ENCODE assay signal across 8 mouse cellular contexts in the genomic region with DNA sequence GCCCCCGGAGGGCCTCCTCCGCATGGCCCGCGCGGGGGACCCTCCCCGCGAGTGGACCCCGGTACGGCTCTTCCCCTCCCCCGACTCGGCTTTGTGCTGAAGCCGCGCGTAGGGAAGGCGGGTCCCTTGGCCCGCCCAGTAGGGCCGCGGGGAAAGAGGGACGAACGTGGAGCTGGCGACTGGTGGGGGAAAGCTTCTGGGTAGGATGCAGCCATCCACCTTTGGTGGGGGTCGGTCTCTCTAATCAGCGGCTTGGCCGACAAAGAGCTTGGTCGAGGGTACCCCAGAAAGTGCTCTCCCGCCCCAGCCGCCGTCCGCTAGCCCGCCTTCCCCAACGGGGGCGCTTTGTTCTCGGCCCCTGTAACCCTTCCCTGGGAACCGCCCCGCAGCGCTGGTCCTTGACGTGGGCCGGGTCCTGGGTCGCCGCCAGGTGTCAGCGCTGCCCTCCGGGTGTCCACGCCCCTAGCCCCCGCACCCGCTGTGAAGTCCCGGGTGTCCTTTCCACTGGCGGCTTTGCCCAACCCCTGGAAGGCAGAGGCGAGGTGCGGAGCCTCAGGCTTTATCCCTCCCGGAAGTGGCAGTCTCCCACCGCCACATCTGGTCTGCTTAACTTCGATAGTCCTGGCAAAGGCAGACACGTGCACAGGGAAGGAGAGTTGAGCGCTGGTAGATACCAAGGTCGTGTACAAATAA. TPM values are rescaled to one million over a fixed set of nuclear protein-coding genes. Genes with fewer than 3 reads are reported as not detected.
DNase-seq lines count a peak whose midpoint lies in the region; ATAC-seq and TF ChIP-seq lines count a peak whose summit lies in the region.

No protein-coding gene starts in this region.

- H3K4me2 ChIP-seq in forebrain, postnatal 0 days (ENCODE audit: low read depth): peak overlapping the region; percentile 97
- peak overlapping the region; percentile 100 for H3K4me2 ChIP-seq in hindbrain, postnatal 0 days (ENCODE audit: low read depth, low read length)
- H3K4me2 ChIP-seq in liver, embryonic 15.5 days: peak overlapping the region; percentile 89
- peak overlapping the region; percentile 96 for H3K4me2 ChIP-seq in neural tube, embryonic 12.5 days (replicated peaks)

- peak; percentile 42 to 56 for DNase-seq in cerebellum, adult 2 months
- no peak for DNase-seq in cerebellum, adult 11-12 months
- peak; percentile 65 for DNase-seq in forebrain, postnatal 0 days
- peak; percentile 59 for DNase-seq in hindbrain, postnatal 0 days (ENCODE audit: low spot score)
- DNase-seq in thymus, postnatal 25 days: peak; percentile 33

- H3K9me3 ChIP-seq in forebrain, postnatal 0 days (ENCODE audit: low read length): no peaks in the 10 kb centered on the region
- H3K9me3 ChIP-seq in hindbrain, postnatal 0 days (ENCODE audit: low read length): no peaks in the 10 kb centered on the region
- H3K9me3 ChIP-seq in liver, embryonic 15.5 days (replicated peaks): no peaks in the 10 kb centered on the region
- H3K9me3 ChIP-seq in neural tube, embryonic 12.5 days: no peaks in the 10 kb centered on the region

- no peaks in the 10 kb centered on the region for H3K27me3 ChIP-seq in cerebellum, adult 2 months (ENCODE audit: control insufficient read depth, insufficient read depth, low read length)
- H3K27me3 ChIP-seq in forebrain, postnatal 0 days (ENCODE audit: insufficient read depth, low read length): no peaks in the 10 kb centered on the region
- no peaks in the 10 kb centered on the region for H3K27me3 ChIP-seq in hindbrain, postnatal 0 days (ENCODE audit: insufficient read depth, low read length)
- H3K27me3 ChIP-seq in liver, embryonic 15.5 days: peaks cover 46% of the 10 kb centered on the region
- no peaks in the 10 kb centered on the region for H3K27me3 ChIP-seq in neural tube, embryonic 12.5 days (replicated peaks)

- TF ChIP-seq POLR2A in cerebellum, adult 2 months (IDR thresholded peaks at IDR 0.05; ENCODE audit: borderline replicate concordance, insufficient read depth, low read length): no peak
- no peak for TF ChIP-seq POLR2A in bone marrow, adult 2 months (IDR thresholded peaks at IDR 0.05; ENCODE audit: borderline replicate concordance, control insufficient read depth, low read depth, low read length)

- peak overlapping the region; percentile 35; the same call in 1 of the 2 replicates for H3K27ac ChIP-seq in cerebellum, adult 2 months (ENCODE audit: insufficient read depth, low read length)
- no peak overlapping the region; the same call in 1 of the 2 replicates for H3K27ac ChIP-seq in bone marrow, adult 2 months (ENCODE audit: control insufficient read depth, insufficient read depth, low read depth, low read length, poor library complexity)
- peak overlapping the region; percentile 57 for H3K27ac ChIP-seq in forebrain, postnatal 0 days (ENCODE audit: low read depth, low read length)
- peak overlapping the region; percentile 26; the same call in 1 of the 2 replicates for H3K27ac ChIP-seq in hindbrain, postnatal 0 days
- no peak overlapping the region for H3K27ac ChIP-seq in liver, embryonic 15.5 days (replicated peaks)
- H3K27ac ChIP-seq in neural tube, embryonic 12.5 days: no peak overlapping the region

- H3K4me3 ChIP-seq in cerebellum, adult 2 months (replicated peaks; ENCODE audit: insufficient read depth, low read depth, low read length): peak overlapping the region; percentile 70
- H3K4me3 ChIP-seq in bone marrow, adult 2 months (replicated peaks; ENCODE audit: control insufficient read depth, low read depth, low read length): peak overlapping the region; percentile 64
- H3K4me3 ChIP-seq in forebrain, postnatal 0 days (ENCODE audit: low read depth, low read length): peak overlapping the region; percentile 56
- H3K4me3 ChIP-seq in hindbrain, postnatal 0 days (ENCODE audit: low read length): peak overlapping the region; percentile 52
- H3K4me3 ChIP-seq in liver, embryonic 15.5 days (replicated peaks): peak overlapping the region; percentile 65
- peak overlapping the region; percentile 81 for H3K4me3 ChIP-seq in neural tube, embryonic 12.5 days

- no peak for TF ChIP-seq CTCF in cerebellum, adult 2 months (IDR thresholded peaks at IDR 0.05; ENCODE audit: borderline replicate concordance, insufficient read depth, low read depth, low read length)
- TF ChIP-seq CTCF in bone marrow, adult 2 months (IDR thresholded peaks at IDR 0.05; ENCODE audit: control insufficient read depth, insufficient read depth, low read length): 0 out of 2 replicates have a peak, but pooled peaks have one; percentile 3
- TF ChIP-seq CTCF in forebrain, postnatal 0 days (IDR thresholded peaks at IDR 0.05; ENCODE audit: low read depth): peak; percentile 38; the same call in 1 of the 2 replicates
- no peak for TF ChIP-seq CTCF in hindbrain, postnatal 0 days (IDR thresholded peaks at IDR 0.05; ENCODE audit: low read depth)

- 1% methylated on average over 55 of the region's 55 CpGs for WGBS in cerebellum, adult 2 months
- WGBS in bone marrow, adult 2 months: under 1% methylated on average over 55 of the region's 55 CpGs
- under 1% methylated on average over 55 of the region's 55 CpGs for WGBS in forebrain, postnatal 0 days
- under 1% methylated on average over 51 of the region's 55 CpGs for WGBS in hindbrain, postnatal 0 days
- WGBS in liver, embryonic 15.5 days (ENCODE audit: insufficient replicate concordance): under 1% methylated on average over 55 of the region's 55 CpGs
- WGBS in neural tube, embryonic 12.5 days: under 1% methylated on average over 52 of the region's 55 CpGs

- H3K36me3 ChIP-seq in forebrain, postnatal 0 days (ENCODE audit: insufficient read depth): no peaks in the 10 kb centered on the region
- H3K36me3 ChIP-seq in hindbrain, postnatal 0 days (ENCODE audit: insufficient read depth, low read length): no peaks in the 10 kb centered on the region
- H3K36me3 ChIP-seq in liver, embryonic 15.5 days (replicated peaks): no peaks in the 10 kb centered on the region
- H3K36me3 ChIP-seq in neural tube, embryonic 12.5 days: no peaks in the 10 kb centered on the region

- peak; percentile 49 for ATAC-seq in forebrain, postnatal 0 days
- ATAC-seq in hindbrain, postnatal 0 days: peak; percentile 31; the same call in 1 of the 2 replicates
- ATAC-seq in liver, embryonic 15.5 days (ENCODE audit: insufficient read depth): 0 out of 2 replicates have a peak, but pooled peaks have one; percentile 19
- ATAC-seq in neural tube, embryonic 12.5 days (ENCODE audit: low FRiP score, low read depth): peak; percentile 42

- H3K9ac ChIP-seq in forebrain, postnatal 0 days: peak overlapping the region; percentile 66
- peak overlapping the region; percentile 59 for H3K9ac ChIP-seq in hindbrain, postnatal 0 days (replicated peaks; ENCODE audit: low read length)
- H3K9ac ChIP-seq in liver, embryonic 15.5 days: peak overlapping the region; percentile 58
- H3K9ac ChIP-seq in neural tube, embryonic 12.5 days: peak overlapping the region; percentile 83

- peaks cover 8% of the 10 kb centered on the region; the same call in 1 of the 2 replicates for H3K4me1 ChIP-seq in cerebellum, adult 2 months (ENCODE audit: control insufficient read depth, insufficient read depth, low read length)
- H3K4me1 ChIP-seq in bone marrow, adult 2 months (ENCODE audit: control insufficient read depth, insufficient read depth, low read length): no peaks in the 10 kb centered on the region; the same call in none of the 2 replicates
- peaks cover 4% of the 10 kb centered on the region; the same call in 1 of the 2 replicates for H3K4me1 ChIP-seq in forebrain, postnatal 0 days (ENCODE audit: insufficient read depth)
- H3K4me1 ChIP-seq in hindbrain, postnatal 0 days (ENCODE audit: insufficient read depth, low read length): peaks cover 5% of the 10 kb centered on the region; the same call in 1 of the 2 replicates
- peaks cover 49% of the 10 kb centered on the region for H3K4me1 ChIP-seq in liver, embryonic 15.5 days (replicated peaks)
- peaks cover 14% of the 10 kb centered on the region for H3K4me1 ChIP-seq in neural tube, embryonic 12.5 days

RNA-seq across cellular contexts. Expression of gene Sdc1, which starts 1.5 kb away (rescaled TPM):
- 10.8 and 16.9 TPM in 2 replicates for polyA plus RNA-seq in cerebellum, adult 2 months (2012; rRNA removed)
- polyA plus RNA-seq in bone marrow, adult 2 months (2011; ENCODE audit: insufficient read depth, insufficient read length, low replicate concordance, missing spikeins): 3.4 and 13.1 TPM in 2 replicates
- 12.4 and 19.4 TPM in 2 replicates for total RNA-seq in forebrain, postnatal 0 days (2014; rRNA removed)
- polyA plus RNA-seq in forebrain, postnatal 0 days (2015; fragmentation: Nextera tagmentation; extraction: Ambion mirVana): 15.2 and 17.7 TPM in 2 replicates
- 17.1 and 20.6 TPM in 2 replicates for total RNA-seq in hindbrain, postnatal 0 days (2014; rRNA removed)
- polyA plus RNA-seq in hindbrain, postnatal 0 days (2015; fragmentation: Nextera tagmentation; extraction: Ambion mirVana): 12.5 and 14.0 TPM in 2 replicates
- polyA plus RNA-seq in liver, embryonic 15.5 days (2015; fragmentation: Nextera tagmentation; extraction: Ambion mirVana): 23.3 and 26.3 TPM in 2 replicates
- polyA plus RNA-seq in neural tube, embryonic 12.5 days (2016; fragmentation: Nextera tagmentation; extraction: Ambion mirVana): 43.5 and 48.2 TPM in 2 replicates

Comparison
In these comparisons a context has a peak if more than half of its experiments do, and no peak if none do; other contexts are left out.
1. H3K27ac ChIP-seq: peak in cerebellum, adult 2 months (single experiment), forebrain, postnatal 0 days (single experiment) and hindbrain, postnatal 0 days (single experiment); none in bone marrow, adult 2 months (single experiment), liver, embryonic 15.5 days (single experiment) and neural tube, embryonic 12.5 days (single experiment).
2. CTCF ChIP-seq: peak in bone marrow, adult 2 months (single experiment) and forebrain, postnatal 0 days (single experiment); none in cerebellum, adult 2 months (single experiment) and hindbrain, postnatal 0 days (single experiment).
3. Peak in every context shown above with its lines, with median percentiles within 50 percentile points of each other: H3K4me3 ChIP-seq, ATAC-seq, H3K4me2 ChIP-seq and H3K9ac ChIP-seq.